Mouse (Mus musculus) CD4-positive helper T cell, adult 2 months (primary cell): Measurements from ENCODE around the gene Nufip2.
"Not testable (repeated sequence)": the region's sequence is repeated elsewhere in the genome, so short reads cannot be mapped to it uniquely, and the experiment has no call there.

Source experiments
- DNase-seq: peaks from one replicate; pipeline ENCODE4 v3.0.0-alpha.2; 2012; ENCODE audit warnings: low read depth, missing footprints, low spot score

Gene Nufip2

DNA sequence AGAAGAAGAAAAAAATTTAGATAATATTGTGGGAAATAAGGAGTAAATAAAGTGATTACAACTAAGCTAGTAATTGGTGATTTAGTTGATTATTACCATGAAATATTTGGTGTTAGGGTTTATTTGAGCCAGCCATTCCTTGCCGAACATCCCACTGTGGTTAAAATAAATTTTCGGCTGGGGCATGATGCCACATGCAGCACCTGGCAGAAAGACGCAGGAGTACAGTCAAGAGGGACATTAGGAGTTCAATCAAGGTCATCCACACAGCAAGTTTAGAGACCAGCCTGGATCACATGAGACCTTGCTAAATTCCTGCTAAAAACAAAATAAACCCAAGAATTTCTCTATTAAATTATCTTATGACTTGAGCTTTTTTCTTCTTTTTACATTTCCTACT, 23.1 kb downstream of the Nufip2 start:
- DNase-seq = no peak

DNA sequence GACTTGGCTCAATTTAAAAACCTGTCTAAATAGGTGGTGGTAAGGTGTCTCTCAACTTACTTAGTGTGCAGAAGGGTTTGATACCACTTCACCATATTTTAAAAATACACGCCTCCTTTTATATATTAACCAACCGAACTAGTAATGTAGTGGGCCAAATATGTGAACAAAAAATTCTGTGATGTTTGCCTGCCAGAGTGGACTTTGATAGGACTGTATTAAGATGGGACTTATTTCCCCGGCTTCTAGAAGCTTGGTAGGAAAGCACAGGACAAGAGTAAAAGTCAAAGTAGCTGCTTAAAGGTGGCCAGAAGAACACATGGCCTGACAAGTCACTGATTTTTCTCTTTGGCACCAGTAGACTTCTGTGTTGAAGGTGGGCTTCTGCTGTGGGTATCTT, 27.8 kb downstream of the Nufip2 start:
- no peak for DNase-seq

GRCm38 (mm10) chr11:77719055-77719454, 33.1 kb downstream of the Nufip2 start:
- DNase-seq = no peak

DNA sequence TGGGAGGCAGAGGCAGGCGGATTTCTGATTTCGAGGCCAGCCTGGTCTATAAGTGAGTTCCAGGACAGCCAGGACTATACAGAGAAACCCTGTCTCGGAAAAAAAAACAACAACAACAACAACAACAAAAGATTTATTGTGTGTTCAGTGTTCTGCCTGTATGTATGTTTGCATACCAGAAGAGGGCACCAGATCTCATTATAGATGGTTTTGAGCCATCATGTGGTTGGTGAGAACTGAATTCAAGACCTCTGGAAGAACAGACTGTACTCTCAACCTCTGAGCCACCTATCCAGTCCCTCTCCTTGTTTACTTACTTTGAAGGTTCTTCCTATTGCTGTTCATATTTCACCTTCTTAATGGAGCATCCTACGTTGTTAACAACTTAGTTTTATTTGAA, 35.4 kb downstream of the Nufip2 start:
- peak; percentile 11 for DNase-seq

DNA sequence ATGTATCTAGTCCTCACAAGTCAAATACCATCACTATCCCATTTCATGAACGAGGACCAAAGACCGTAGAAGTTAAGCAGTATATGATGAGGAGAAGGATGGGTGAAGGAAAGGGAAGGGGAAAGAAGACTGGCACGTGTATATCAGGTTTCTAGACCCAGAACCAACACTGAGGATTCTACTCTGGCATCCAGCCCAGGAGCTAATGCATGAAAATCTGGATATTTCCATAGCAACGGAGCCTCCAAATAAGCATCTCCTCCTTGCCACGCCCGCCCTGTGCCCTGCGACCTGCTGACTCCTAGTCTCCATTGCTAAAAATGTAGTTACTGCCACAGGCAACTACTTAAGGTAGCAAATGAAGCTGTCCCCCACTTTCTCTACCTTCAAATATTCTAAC, 38.8 kb downstream of the Nufip2 start:
- DNase-seq = no peak

GRCm38 (mm10) chr11:77725183-77725582, 39.2 kb downstream of the Nufip2 start, which contains the start of gene Cryba1:
Cryba1 (minus strand) TSS chr11:77725283.
- DNase-seq = no peak

- DNase-seq = no peak
Measured at GRCm38 (mm10) chr11:77728587-77728986, 42.6 kb downstream of the Nufip2 start.

DNA sequence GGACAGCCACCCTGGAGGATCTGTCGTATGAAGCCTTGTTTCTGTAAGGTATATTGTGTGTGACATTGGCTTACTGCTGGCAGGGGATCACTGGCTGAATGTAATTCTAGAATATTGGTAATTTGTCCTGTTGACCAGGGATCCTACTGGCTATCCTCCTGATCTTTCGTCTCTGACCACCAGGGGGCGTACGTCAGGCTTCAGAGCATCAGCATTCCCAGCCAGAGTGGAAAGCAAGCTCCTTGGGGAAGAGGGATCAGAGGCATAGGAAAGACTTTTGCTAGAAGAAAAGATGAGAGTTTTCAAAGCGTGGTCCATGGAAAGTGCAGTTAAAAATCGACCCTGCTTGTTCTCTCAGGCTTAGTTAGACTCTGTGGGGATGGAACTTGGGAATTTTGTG, 51.3 kb downstream of the Nufip2 start:
- DNase-seq = peak; percentile 51

- no peak for DNase-seq
Measured at GRCm38 (mm10) chr11:77738555-77738954, 52.6 kb downstream of the Nufip2 start.

DNA sequence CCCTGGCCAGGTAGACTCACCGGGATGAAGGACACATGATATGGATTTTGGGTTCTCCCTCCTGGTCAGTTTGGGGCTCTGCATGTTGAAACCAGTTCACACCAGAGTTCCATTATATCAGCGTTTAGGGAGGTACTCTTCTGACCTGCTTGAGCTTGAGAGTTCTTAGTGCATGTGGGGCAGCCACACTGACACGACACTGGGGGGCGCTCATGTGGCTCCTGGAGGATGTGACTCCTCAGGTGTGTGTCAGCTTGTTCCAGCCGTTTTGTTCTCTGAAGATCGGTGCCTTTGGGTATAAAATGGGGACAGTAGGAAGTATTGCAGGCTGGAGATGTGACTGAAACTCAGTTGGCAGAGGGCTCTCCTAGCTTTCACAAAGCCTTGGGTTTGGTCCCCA, 58.0 kb downstream of the Nufip2 start:
- peak; percentile 22 for DNase-seq

DNA sequence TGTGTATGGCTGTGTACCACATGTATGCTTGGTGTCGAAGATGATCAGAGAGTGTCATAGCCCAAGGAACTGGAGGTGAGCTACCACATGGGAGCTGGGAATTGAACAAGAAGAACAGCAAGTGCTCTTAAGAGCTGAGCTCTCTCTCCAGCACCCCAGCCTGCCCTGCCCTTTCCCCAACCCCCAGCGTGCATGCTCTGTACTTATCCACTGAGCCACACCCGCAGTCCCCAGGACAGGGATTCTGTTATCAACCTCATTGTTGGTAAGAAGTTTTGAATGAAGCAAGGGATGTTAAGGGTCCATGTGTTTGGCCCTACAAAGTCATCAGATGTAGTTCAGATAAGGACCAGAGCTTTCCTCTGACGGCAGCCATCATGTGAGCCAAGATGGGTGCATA, 60.7 kb downstream of the Nufip2 start:
- DNase-seq = no peak

DNA sequence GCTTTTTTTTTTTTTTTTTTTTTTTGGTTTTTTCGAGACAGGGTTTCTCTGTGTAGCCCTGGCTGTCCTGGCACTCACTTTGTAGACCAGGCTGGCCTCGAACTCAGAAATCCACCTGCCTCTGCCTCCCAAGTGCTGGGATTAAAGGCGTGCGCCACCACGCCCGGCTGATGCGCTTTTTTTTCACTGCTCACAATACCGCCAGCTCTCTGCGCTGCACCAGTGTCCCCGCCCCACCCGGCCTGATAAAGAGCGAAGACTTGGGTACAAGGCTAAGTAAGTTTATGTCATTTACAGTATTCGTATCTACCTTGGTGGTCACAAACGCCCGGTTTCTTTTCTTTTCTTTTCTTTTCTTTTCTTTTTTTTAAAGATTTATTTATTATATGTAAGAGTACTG, 61.1 kb downstream of the Nufip2 start:
- not testable (repeated sequence) for DNase-seq

DNA sequence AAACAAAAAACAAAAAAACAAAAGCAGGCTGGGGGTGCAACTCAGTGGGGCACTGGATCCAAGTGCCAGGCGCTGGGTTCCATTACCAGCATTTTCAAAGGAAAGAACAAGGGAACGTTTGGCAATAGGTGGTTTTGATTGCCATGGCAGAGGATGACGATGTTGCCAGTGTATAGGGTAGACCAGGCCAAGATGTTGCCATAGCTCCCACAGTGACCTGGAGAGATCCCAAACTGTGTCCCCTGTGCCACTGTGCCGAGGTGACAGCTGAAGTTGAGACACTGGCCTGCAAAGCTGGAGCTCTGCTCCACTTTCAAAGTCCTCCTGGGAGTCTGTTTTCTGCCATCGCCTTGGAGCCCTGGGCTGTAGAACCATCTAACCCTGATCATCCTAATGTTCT, 63.0 kb downstream of the Nufip2 start:
- DNase-seq = no peak

DNA sequence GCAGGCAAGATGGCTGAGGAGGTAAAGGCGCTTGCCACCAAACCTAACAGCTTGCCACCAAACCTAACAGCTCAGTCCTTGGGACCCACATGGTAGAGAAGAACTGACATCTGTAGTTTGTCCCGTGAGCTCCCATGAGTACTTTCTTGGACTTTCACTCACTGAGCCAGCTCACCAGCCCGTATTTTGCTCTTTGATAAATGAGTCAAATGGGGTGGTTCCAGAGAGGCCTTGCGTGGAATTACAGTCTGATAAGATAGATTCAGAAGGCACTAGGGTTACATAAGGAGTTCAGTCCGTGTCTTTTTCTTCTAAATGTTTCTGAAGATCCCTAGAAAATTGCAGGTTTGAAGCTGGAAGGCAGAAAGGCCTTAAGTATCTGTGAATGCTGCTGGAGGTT, 66.6 kb downstream of the Nufip2 start:
- DNase-seq = no peak

DNA sequence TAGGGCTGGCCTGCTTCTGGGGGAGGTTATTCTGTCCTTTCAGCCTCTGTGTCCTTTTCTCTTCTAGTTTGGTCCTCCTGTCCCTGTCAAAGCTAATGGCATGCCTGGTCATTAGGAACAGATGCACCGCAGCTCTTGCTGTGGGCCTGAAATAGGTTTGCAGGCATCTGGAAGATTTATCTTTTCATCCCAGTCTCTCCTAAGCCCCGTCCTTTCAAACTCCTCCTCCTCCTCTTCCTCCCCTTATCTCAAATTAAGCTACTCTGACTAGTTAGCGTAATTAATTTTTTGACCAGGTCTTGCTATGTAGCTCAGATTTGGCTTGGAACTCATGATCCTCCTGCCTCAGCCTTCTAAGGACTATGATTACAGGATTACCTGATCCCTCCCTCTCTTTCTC, 67.5 kb downstream of the Nufip2 start:
- no peak for DNase-seq

GRCm38 (mm10) chr11:77760031-77760430, 74.1 kb downstream of the Nufip2 start:
- no peak for DNase-seq

GRCm38 (mm10) chr11:77762783-77763672, 77.1 kb downstream of the Nufip2 start, which contains the start of gene Myo18a:
Myo18a (plus strand) TSS chr11:77763246.
- DNase-seq = peak; percentile 81

- peak; percentile 17 for DNase-seq
Measured at GRCm38 (mm10) chr11:77763673-77764340, 77.9 kb downstream of the Nufip2 start.

DNA sequence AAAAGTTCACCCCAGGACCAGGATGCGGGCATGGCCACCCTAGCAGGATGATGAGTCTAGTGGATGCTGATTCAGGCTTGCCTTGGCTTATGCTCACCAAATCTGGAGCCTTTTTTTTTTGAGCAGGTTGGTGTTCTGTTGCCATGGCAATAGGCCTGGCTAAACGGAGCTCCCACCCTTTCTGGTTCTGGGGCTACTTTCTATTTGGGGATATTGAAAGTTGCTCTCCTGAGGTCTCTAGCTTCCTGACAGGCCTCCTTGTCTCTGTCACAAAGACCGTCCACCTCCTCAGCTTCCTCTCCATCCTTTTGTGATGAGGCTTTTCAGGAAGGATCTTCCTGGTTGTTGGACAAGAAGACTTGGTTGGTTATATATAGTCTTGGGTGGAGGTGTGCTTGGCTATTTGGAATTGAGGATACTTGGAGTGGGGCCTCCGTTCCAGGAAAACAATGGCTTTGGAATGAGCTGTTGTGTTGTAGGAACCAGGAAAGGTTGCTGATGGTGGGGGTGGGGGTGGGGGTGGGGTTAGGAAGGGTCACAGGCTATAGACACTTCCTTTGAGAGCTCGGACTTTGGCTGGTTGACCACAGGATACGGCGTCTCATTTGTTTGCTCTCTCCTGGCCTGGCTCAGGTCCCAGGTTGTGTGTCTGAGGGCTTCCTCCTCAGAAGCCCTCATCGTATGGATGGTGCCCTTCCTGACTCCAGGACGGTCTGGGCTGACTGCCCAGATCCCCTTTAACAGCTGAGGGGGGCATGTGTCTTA, 78.9 kb downstream of the Nufip2 start:
- no peak for DNase-seq

DNA sequence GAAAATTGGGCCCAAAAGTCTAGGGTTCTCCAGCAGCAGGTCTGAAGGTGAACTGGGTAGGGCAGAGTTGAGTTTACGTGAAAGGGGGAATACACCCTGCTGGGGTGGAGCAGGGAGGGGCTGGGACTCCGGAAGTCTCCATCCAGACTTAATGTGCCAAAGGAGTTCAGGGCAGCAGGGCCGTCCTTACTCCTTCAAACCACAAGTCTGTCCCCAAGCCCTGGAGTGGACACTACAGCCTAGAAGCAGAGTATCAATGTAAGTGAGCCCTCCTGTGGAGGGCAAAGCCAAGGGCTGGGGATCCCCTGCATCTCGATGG, 79.5 kb downstream of the Nufip2 start:
- no peak for DNase-seq

DNA sequence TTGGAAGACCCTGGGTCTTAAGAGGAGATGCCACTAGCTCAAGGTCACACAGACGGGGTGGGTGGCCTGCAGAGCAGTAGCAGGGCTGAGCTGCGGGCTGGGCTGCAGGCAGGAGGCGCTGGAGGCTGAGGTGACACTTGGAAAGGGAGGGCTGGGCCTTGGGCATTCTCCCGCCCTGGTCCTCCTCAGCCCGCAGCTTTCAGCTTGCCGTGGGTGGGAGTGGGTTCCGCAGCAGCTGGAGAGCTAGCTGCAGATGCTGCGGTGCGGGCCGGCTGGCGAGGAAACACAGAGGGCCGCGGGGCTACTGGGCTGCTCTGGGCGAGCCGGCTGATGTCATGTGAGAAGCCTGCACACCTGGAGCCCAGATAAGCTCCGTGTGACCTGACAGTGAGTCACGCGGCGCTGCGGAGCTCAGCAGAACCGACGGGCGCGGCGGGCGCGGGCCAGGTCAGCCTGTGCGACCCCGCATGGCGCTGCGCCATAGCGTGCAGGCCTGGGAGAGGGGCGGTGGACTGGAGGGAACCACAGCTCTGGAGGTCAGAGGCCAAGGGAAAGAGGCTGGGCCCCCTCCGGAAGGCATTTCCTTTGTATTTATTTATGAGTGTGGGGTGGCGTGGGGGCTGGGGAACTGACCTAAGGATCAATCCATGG, 80.5 kb downstream of the Nufip2 start:
- peak; percentile 56 for DNase-seq

DNA sequence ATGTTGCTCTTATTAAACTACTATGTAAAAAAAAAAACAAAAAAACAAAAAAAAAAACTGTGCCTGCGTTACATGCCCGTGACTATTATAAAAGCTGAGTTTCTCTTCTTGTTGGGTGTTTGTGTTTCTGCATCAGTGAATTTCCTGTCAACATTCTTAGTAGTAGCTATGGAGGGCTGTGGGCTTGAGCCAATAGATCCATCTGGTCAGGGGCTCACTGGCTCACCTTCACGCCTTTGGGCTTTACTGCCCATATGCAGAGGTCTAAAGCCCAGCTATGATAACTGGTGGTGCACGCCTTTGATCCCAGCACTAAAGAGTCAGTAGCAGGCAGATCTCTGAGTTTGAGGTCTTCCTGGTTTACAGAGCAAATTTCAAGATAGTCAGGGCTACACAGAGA, 83.5 kb downstream of the Nufip2 start:
- no peak for DNase-seq
